Mouse (Mus musculus) hindbrain, embryonic 13.5 days (tissue): ENCODE measurements around the gene Lrfn4. TPM values are rescaled to one million over a fixed set of nuclear protein-coding genes. Genes with fewer than 3 reads are reported as not detected.

Experiments
- ATAC-seq: fragments of 200-750 bp; cut with Nextera tagmentation; 2 replicates; pipeline ENCODE4 v1.8.0; 2017; ENCODE audit warnings: moderate TSS enrichment; ENCODE audit not compliant: low FRiP score
- H3K27ac ChIP-seq: fragments of 300-500 bp; sonication (generic); 2 replicates; pipeline ENCODE4 v1.5.1; 2015; ENCODE audit warnings: inconsistent platforms, mild to moderate bottlenecking, moderate library complexity
- H3K27me3 ChIP-seq: fragments of 300-500 bp; sonication (generic); 2 replicates; pipeline ENCODE4 v1.6.1; 2015; ENCODE audit warnings: mild to moderate bottlenecking, inconsistent platforms
- H3K36me3 ChIP-seq: fragments of 300-500 bp; sonication (generic); 2 replicates; pipeline ENCODE4 v1.6.1; 2015; ENCODE audit warnings: mild to moderate bottlenecking, inconsistent platforms
- H3K4me1 ChIP-seq: fragments of 300-500 bp; sonication (generic); replicated peaks from 2 replicates; pipeline ENCODE4 v1.6.1; 2015; ENCODE audit warnings: inconsistent platforms
- H3K4me2 ChIP-seq: fragments of 300-500 bp; sonication (generic); 2 replicates; pipeline ENCODE4 v1.6.1; 2015; ENCODE audit warnings: inconsistent platforms, mild to moderate bottlenecking, moderate library complexity
- H3K4me3 ChIP-seq: fragments of 300-500 bp; sonication (generic); 2 replicates; pipeline ENCODE4 v1.5.1; 2015; ENCODE audit warnings: mild to moderate bottlenecking, inconsistent platforms
- H3K9ac ChIP-seq: fragments of 300-500 bp; sonication (generic); 2 replicates; pipeline ENCODE4 v1.6.1; 2015; ENCODE audit warnings: mild to moderate bottlenecking, inconsistent platforms
- H3K9me3 ChIP-seq: fragments of 300-500 bp; sonication (generic); 2 replicates; pipeline ENCODE4 v1.6.1; 2016; ENCODE audit warnings: inconsistent platforms
- WGBS: fragments of 180-500 bp; shearing (Covaris S2); methylation state at CpG from one replicate; pipeline ENCODE4 v1.1.7; 2015; 5-methylcytosine and 5-hydroxymethylcytosine counted together
- polyA plus RNA-seq: library from polyadenylated mRNA; unstranded; fragments of >200 nt; fragmentation: Nextera tagmentation; extraction: Ambion mirVana; gene quantifications from 2 replicates; pipeline ENCODE4 v1.2.1, GENCODE M21; 2015

Lrfn4 gene
- polyA plus RNA-seq, 1 experiment from 2014 or later = 10.4 TPM

- Histone ChIP-seq H3K4me3 (no peak overlapping the region), H3K4me1 (peaks cover 34% of the 10 kb centered on the region)
- 67% methylated on average over 5 of the region's 5 CpGs for WGBS
Observed at GRCm38 (mm10) chr19:4622780-4623179, 7.3 kb upstream of the Lrfn4 start.

GRCm38 (mm10) chr19:4620721-4621120 lies 5.3 kb upstream of the Lrfn4 start:
- ATAC-seq = no peak
- 89% methylated on average over 7 of the region's 7 CpGs for WGBS

More at GRCm38 (mm10) chr19:4622780-4623179, 7.3 kb upstream of the Lrfn4 start:
- H3K27ac ChIP-seq = no peak overlapping the region
- peaks cover 1% of the 10 kb centered on the region; the same call in 1 of the 2 replicates for H3K27me3 ChIP-seq
- no peak overlapping the region for H3K9ac ChIP-seq
- no peak for ATAC-seq
- no peak overlapping the region for H3K4me2 ChIP-seq
- H3K36me3 ChIP-seq = peaks cover 38% of the 10 kb centered on the region
- no peaks in the 10 kb centered on the region for H3K9me3 ChIP-seq

DNA sequence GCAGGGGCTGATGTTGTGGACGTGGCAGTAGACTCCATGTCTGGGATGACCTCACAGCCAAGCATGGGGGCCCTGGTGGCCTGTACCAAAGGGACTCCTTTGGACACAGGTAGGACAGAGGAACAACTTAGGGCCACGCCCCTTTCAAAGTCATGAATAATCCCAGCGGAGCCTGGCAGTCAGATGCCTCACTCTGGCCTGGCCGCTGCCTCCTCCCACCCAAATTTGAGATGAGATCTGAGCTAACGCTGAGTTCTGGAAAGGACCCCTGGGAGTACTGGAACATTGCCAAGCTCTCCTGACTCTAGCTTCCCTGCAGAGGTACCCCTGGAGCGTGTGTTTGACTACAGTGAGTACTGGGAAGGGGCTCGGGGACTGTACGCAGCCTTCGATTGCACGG lies 4.0 kb upstream of the Lrfn4 start:
- no peak overlapping the region for H3K4me2 ChIP-seq
- no peak overlapping the region for H3K9ac ChIP-seq
- no peak overlapping the region for H3K27ac ChIP-seq
- H3K9me3 ChIP-seq = no peaks in the 10 kb centered on the region
- peaks cover 11% of the 10 kb centered on the region; the same call in 1 of the 2 replicates for H3K27me3 ChIP-seq
- no peak for ATAC-seq
- no peak overlapping the region for H3K4me3 ChIP-seq
- H3K36me3 ChIP-seq = peaks cover 38% of the 10 kb centered on the region
- H3K4me1 ChIP-seq = peaks cover 29% of the 10 kb centered on the region
- 81% methylated on average over 10 of the region's 10 CpGs for WGBS

More at GRCm38 (mm10) chr19:4620721-4621120, 5.3 kb upstream of the Lrfn4 start:
- no peak overlapping the region for H3K4me2 ChIP-seq
- H3K9ac ChIP-seq = no peak overlapping the region
- peaks cover 11% of the 10 kb centered on the region; the same call in 1 of the 2 replicates for H3K27me3 ChIP-seq
- H3K4me1 ChIP-seq = peaks cover 32% of the 10 kb centered on the region
- no peak overlapping the region for H3K4me3 ChIP-seq
- H3K27ac ChIP-seq = no peak overlapping the region
- no peaks in the 10 kb centered on the region for H3K9me3 ChIP-seq
- H3K36me3 ChIP-seq = peaks cover 38% of the 10 kb centered on the region

DNA sequence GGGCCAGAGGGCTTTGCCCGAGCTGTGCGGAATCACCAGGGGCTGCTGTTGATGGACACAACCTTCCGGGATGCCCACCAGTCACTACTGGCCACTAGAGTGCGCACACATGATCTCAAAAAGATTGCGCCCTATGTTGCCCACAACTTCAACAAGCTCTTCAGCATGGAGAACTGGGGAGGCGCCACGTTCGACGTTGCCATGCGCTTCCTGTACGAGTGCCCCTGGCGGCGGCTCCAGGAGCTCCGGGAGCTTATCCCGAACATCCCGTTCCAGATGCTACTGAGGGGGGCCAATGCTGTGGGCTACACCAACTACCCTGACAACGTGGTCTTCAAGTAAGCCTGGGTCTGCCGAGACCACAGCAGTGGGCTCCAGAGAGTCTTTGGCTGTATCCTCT lies 2.7 kb upstream of the Lrfn4 start:
- peaks cover 39% of the 10 kb centered on the region for H3K36me3 ChIP-seq
- H3K27me3 ChIP-seq = peaks cover 11% of the 10 kb centered on the region; the same call in 1 of the 2 replicates
- 39% methylated on average over 18 of the region's 18 CpGs for WGBS
- H3K27ac ChIP-seq = no peak overlapping the region
- H3K4me1 ChIP-seq = peaks cover 31% of the 10 kb centered on the region
- no peak overlapping the region for H3K9ac ChIP-seq
- no peak overlapping the region for H3K4me3 ChIP-seq
- no peak overlapping the region for H3K4me2 ChIP-seq
- H3K9me3 ChIP-seq = no peaks in the 10 kb centered on the region
- no peak for ATAC-seq

- WGBS = 37% methylated on average over 4 of the region's 4 CpGs
- Histone ChIP-seq H3K36me3 (peaks cover 39% of the 10 kb centered on the region), H3K4me3 (no peak overlapping the region), H3K27ac (peak overlapping the region; percentile 97; the same call in 1 of the 2 replicates), H3K4me2 (no peak overlapping the region; the same call in 1 of the 2 replicates), H3K4me1 (peaks cover 47% of the 10 kb centered on the region), H3K9me3 (no peaks in the 10 kb centered on the region), H3K27me3 (peaks cover 11% of the 10 kb centered on the region; the same call in 1 of the 2 replicates), H3K9ac (peak overlapping the region; percentile 99; the same call in 1 of the 2 replicates)
- no peak for ATAC-seq
Observed at GRCm38 (mm10) chr19:4616546-4616945, 1.1 kb upstream of the Lrfn4 start.

- Histone ChIP-seq H3K4me2 (peak overlapping the region; percentile 85), H3K9me3 (no peaks in the 10 kb centered on the region), H3K27ac (peak overlapping the region; percentile 97), H3K4me3 (peak overlapping the region; percentile 95), H3K27me3 (peaks cover 11% of the 10 kb centered on the region; the same call in 1 of the 2 replicates), H3K9ac (peak overlapping the region; percentile 99), H3K4me1 (peaks cover 55% of the 10 kb centered on the region), H3K36me3 (peaks cover 44% of the 10 kb centered on the region)
- 0 out of 2 replicates have a peak, but pooled peaks have one; percentile 4 for ATAC-seq
- 24% methylated on average over 34 of the region's 49 CpGs for WGBS
Observed at GRCm38 (mm10) chr19:4614305-4615150, 939 bp downstream of the Lrfn4 start.

DNA sequence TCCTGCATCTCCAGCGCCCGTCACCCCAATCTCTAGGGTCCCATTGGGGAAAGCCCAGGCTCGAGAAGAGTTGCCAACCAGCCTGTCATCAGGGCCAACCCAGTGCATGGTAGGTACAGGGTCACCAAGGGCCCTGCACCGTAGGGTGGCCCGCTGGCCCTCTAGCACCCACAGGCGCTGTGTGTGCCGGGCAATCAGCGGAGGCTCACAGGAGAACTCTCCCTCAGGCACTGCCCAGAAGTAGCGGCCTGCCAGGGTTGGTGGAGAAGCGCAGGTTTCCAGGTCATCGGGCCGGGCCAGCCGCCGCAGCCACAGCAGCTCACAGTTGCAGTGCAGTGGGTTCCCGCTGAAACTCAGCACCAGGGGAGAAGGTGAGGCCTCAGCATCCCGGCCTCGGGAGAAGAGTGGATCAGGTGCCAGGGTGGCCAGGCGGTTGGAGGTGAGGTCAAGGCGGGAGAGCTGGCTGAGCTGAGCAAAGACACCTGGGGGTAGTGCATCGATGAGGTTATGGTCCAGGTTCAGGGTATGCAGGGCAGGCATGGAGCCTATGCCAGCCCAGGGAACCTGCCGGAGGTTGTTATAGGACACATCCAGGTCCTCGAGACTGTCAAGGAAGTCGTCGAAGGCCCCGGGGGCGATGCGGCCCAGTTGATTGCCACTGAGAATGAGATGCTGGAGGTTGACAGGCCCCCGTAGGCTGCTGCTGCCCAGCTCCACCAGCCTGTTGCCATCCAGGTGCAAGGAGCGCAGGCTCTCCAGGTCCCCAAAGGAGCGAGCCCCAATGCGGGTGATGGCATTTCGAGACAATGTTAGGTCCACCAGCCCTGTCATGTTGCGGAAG lies 1.8 kb downstream of the Lrfn4 start:
- no peaks in the 10 kb centered on the region for H3K9me3 ChIP-seq
- H3K4me2 ChIP-seq = peak overlapping the region; percentile 85
- H3K27ac ChIP-seq = peak overlapping the region; percentile 97
- peak overlapping the region; percentile 99 for H3K9ac ChIP-seq
- peak overlapping the region; percentile 95 for H3K4me3 ChIP-seq
- H3K36me3 ChIP-seq = peaks cover 44% of the 10 kb centered on the region
- whole genome bisulfite sequencing = 89% methylated on average over 33 of the region's 33 CpGs
- ATAC-seq = no peak
- H3K27me3 ChIP-seq = peaks cover 11% of the 10 kb centered on the region; the same call in 1 of the 2 replicates
- H3K4me1 ChIP-seq = peaks cover 55% of the 10 kb centered on the region

DNA sequence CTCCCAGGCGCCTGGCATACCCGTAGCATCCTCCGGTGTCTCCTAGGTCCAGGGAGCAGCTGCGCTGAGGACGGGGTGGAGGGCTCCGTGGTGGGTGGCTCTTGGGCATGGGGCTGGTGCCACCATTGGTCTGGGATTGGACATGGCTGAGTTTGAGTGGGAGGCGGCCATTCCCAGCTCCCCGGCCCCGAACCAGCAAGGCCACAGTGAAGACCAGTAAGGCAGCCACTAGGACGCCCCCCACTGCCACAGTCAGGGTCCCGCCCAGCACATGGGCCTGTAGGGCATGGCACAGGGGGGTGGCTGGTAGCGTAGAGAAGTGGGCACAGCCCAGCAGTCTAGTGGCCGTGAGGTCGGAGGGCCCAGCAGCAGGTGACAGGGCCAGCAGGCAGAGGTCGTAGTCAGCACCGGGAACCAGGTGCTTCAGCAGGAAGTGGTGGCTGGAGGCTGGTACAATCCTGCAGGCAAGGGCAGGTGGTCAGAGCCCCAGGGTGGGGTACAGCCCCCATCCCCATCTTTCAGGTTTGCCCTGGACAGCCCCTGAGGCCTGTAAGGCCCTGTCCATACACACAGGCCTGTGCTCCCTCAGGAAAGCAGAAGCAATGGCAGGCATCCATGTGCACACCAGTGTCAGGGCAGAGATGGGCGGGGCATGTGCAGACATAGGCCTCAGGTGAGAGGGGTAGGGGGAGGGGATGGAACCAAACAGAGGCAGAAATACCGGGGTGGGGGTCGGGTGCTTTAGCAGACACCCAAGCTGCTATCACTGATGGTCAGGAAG lies 3.1 kb downstream of the Lrfn4 start:
- WGBS = 90% methylated on average over 19 of the region's 19 CpGs
- peaks cover 51% of the 10 kb centered on the region for H3K4me1 ChIP-seq
- no peak overlapping the region for H3K4me3 ChIP-seq
- ATAC-seq = no peak
- H3K4me2 ChIP-seq = peak overlapping the region; percentile 6; the same call in 1 of the 2 replicates
- H3K27me3 ChIP-seq = peaks cover 6% of the 10 kb centered on the region; the same call in 1 of the 2 replicates
- H3K9ac ChIP-seq = peak overlapping the region; percentile 99
- H3K27ac ChIP-seq = no peak overlapping the region
- peaks cover 44% of the 10 kb centered on the region for H3K36me3 ChIP-seq
- no peaks in the 10 kb centered on the region for H3K9me3 ChIP-seq

- Histone ChIP-seq H3K4me1 (peaks cover 40% of the 10 kb centered on the region), H3K36me3 (peaks cover 44% of the 10 kb centered on the region), H3K4me3 (no peak overlapping the region), H3K27ac (no peak overlapping the region), H3K4me2 (no peak overlapping the region), H3K27me3 (no peaks in the 10 kb centered on the region), H3K9ac (no peak overlapping the region), H3K9me3 (no peaks in the 10 kb centered on the region)
- 67% methylated on average over 4 of the region's 4 CpGs for WGBS
- ATAC-seq = no peak
Observed at GRCm38 (mm10) chr19:4610109-4610508, 5.4 kb downstream of the Lrfn4 start.

DNA sequence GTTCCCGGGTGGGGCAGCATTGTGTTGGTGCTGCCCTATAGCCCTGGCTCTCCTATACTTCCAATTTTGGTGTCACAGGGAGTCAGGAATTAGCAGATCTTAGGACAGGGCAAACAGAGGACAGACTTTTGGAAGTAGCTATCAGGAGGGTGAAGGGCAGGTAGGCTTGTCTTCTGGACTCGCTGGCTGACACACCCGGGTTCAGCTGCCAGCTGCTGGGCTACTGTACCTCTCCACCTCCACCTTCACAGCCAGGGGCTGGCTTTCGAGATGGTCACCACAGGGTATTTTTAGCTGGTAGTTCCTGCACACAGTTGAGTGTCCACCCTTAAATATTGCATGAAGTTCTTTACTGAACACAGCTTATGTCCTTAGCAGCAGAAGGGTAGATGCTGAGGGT lies 7.0 kb downstream of the Lrfn4 start:
- Histone ChIP-seq H3K9me3 (no peaks in the 10 kb centered on the region), H3K4me1 (peaks cover 28% of the 10 kb centered on the region), H3K4me3 (no peak overlapping the region), H3K4me2 (no peak overlapping the region), H3K9ac (no peak overlapping the region), H3K27me3 (no peaks in the 10 kb centered on the region), H3K27ac (no peak overlapping the region), H3K36me3 (peaks cover 38% of the 10 kb centered on the region)
- 95% methylated on average over 4 of the region's 4 CpGs for WGBS
- ATAC-seq = no peak

DNA sequence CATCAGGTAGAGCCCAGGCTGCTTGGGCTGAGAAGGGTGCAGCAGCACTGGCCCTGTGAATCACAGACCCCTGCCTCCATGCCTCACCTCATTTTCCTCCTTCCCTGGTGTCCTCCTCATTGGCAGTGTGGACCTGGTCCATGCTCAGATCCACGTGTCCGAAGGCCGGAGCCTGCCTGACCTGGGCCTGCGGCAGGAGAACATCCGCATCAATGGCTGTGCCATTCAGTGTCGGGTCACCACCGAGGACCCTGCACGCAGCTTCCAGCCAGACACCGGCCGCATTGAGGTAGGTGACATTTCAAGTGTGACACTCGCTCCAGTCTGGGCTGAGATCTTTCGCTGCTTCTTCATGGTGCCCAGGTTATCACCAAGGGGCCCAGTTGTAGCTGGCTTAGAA lies 8.1 kb downstream of the Lrfn4 start:
- peaks cover 27% of the 10 kb centered on the region for H3K36me3 ChIP-seq
- ATAC-seq = no peak
- H3K9me3 ChIP-seq = no peaks in the 10 kb centered on the region
- H3K27me3 ChIP-seq = no peaks in the 10 kb centered on the region
- H3K9ac ChIP-seq = no peak overlapping the region
- H3K27ac ChIP-seq = no peak overlapping the region
- H3K4me3 ChIP-seq = no peak overlapping the region
- H3K4me1 ChIP-seq = peaks cover 17% of the 10 kb centered on the region
- no peak overlapping the region for H3K4me2 ChIP-seq
- WGBS = 90% methylated on average over 12 of the region's 12 CpGs
